Mouse (Mus musculus) bone marrow macrophage, adult 2 months (primary cell): ENCODE results near the gene Med11. TPM values are rescaled to one million over a fixed set of nuclear protein-coding genes. Genes with fewer than 3 reads are reported as not detected.

Source experiments
- H3K27ac ChIP-seq: 2 replicates; pipeline ENCODE4 v1.5.1; 2012; ENCODE audit warnings: low read depth, low read length; ENCODE audit not compliant: insufficient read depth
- H3K4me1 ChIP-seq: 2 replicates; pipeline ENCODE4 v1.6.1; 2012; ENCODE audit warnings: low read length; ENCODE audit not compliant: control insufficient read depth, insufficient read depth
- H3K4me3 ChIP-seq: 2 replicates; pipeline ENCODE4 v1.5.1; 2012; ENCODE audit warnings: mild to moderate bottlenecking, low read length, moderate library complexity; ENCODE audit not compliant: insufficient read depth
- CTCF ChIP-seq: IDR thresholded peaks from 2 replicates; pipeline ENCODE4 v1.5.1; 2012; ENCODE audit warnings: low read depth, mild to moderate bottlenecking, low read length, moderate library complexity
- POLR2A ChIP-seq: IDR thresholded peaks from 2 replicates; pipeline ENCODE4 v1.6.1; 2012; ENCODE audit warnings: mild to moderate bottlenecking, low read depth, low read length, borderline replicate concordance
- polyA plus RNA-seq: library from polyadenylated mRNA; stranded (reverse); fragments of >200 nt; gene quantifications from 2 replicates; pipeline ENCODE4 v1.2.4, GENCODE M21; 2012; ENCODE audit not compliant: missing spikeins, insufficient read depth, insufficient read length

Med11 gene
- polyA plus RNA-seq, 1 experiment, result 40.5 TPM

GRCm38 (mm10) chr11:70432048-70432894 lies 19.4 kb upstream of the Med11 start, which contains the start of gene Arrb2:
TSS of gene Arrb2 (plus strand) at chr11:70432635.
- peak within 1 kb of the TSS; percentile 92 for H3K27ac ChIP-seq
- peak within 1 kb of the TSS; percentile 70 for H3K4me3 ChIP-seq
- peak; percentile 50; the same call in 1 of the 2 replicates for TF ChIP-seq CTCF
- no peak for TF ChIP-seq POLR2A
- H3K4me1 ChIP-seq, result peaks cover 26% of the 10 kb centered on the region

DNA sequence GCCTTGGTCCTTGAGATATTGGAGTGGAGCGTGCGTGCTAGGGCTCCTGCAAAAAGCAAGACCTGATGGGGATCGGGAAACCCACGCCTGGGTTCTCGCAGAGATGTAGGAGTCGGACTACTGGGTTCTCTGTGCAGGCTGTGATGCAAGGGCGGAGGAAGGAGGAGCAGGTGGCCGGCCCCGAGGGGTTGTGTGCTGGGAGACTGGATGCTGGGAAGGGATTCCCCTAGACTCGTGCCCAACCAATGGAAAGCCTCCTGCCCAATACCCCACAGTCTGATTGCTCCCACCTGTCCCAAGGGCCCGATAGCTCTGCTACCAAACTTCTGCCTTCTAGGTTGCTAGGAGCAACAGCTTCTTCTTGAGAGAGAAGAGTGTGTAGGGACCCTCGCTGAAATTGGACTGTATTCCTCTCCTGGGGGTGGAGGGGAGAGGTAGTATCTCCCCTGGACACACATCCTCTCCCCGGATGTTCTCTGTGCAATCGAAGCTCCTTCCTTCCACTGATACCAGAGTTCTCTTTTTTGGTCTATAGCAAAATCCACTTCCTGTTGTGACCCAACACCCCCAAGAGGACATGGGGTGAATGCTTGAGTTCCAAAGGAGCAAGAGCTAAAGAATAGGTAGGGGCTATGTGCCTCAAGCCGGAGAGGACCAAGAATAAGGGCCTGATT lies 18.7 kb upstream of the Med11 start:
- TF ChIP-seq CTCF, result no peak
- TF ChIP-seq POLR2A, result no peak
- Histone ChIP-seq H3K4me1 (peaks cover 30% of the 10 kb centered on the region), H3K4me3 (peak overlapping the region; percentile 70), H3K27ac (peak overlapping the region; percentile 92)

GRCm38 (mm10) chr11:70433569-70433943 lies 18.2 kb upstream of the Med11 start:
- Histone ChIP-seq H3K4me1 (peaks cover 30% of the 10 kb centered on the region), H3K27ac (peak overlapping the region; percentile 92), H3K4me3 (peak overlapping the region; percentile 70)
- TF ChIP-seq POLR2A, result no peak

DNA sequence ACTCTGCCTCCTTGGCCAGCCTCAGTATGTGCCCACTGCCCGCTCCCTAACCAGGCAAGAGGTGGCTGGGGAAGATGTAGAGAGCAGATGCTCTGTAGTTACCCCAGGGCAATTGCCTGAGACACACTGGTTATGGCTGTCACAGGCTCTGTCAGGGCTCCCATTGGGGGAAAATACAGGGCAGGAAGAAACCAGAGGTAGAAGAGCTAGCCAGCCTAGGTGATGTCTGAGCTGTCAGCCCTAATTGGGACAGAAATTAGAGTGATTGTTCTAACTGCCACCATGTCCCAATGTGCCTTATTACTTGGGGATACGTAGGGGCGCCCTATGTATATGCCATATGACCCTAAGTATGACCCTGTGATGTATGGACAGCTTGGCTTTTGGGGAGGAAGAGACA lies 17.8 kb upstream of the Med11 start:
- H3K27ac ChIP-seq, result peak overlapping the region; percentile 92
- peaks cover 30% of the 10 kb centered on the region for H3K4me1 ChIP-seq
- peak overlapping the region; percentile 70 for H3K4me3 ChIP-seq
- TF ChIP-seq CTCF (no peak), POLR2A (no peak)

- Histone ChIP-seq H3K27ac (peak overlapping the region; percentile 92), H3K4me3 (peak overlapping the region; percentile 70), H3K4me1 (peaks cover 35% of the 10 kb centered on the region)
- TF ChIP-seq CTCF (0 out of 2 replicates have a peak, but pooled peaks have one; percentile 20), POLR2A (no peak)
These were observed 16.2 kb upstream of the Med11 start for GRCm38 (mm10) chr11:70435476-70435875.

DNA sequence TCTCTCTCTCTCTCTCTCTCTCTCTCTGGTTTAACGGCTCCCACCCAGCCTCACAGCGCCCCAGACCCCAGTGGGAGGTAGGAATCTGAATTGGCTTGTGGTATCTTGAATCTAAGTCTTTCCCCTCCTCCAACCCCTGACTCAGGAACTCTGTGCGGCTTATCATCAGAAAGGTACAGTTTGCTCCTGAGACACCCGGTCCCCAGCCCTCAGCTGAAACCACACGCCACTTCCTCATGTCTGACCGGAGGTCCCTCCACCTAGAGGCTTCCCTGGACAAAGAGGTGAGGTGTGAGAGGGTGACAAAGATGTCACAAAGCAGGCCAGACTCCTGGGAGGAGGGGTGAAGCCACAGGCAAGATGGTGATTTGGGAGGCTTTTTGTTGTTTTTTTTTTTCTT lies 14.3 kb upstream of the Med11 start:
- H3K4me1 ChIP-seq, result peaks cover 50% of the 10 kb centered on the region
- H3K4me3 ChIP-seq, result no peak overlapping the region
- 0 out of 2 replicates have a peak overlapping the region, but pooled peaks have one; percentile 4 for H3K27ac ChIP-seq
- TF ChIP-seq POLR2A (no peak), CTCF (no peak)

DNA sequence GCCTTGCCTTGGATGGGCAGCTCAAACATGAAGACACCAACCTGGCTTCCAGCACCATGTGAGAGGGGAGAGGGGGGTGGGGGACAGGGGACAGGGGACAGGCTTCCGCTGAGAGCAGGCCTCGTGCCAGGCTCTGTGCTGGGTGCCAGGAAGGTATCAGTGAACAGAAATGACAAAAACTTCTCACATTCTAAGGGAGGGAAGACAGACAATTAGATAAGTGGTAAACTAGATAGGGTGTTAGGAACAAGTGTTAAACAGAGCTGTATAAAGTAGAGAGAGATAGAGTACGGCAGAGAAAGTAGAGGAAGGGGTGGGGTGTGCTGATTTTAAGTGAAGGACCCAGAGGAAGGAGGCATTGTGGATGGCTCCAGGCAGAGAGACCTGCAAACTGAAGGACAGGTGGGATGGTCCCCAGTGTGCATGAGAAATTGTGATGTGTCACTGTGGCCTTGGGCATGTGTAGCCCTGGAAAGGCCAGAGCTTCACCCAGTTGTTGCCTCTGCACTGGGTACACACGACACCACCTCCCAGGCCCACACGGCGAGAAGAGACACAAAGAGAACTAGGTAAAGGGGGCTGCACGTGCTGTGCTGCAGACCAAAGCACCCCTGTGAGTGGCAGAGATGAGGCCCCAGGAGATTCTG lies 12.9 kb upstream of the Med11 start:
- Histone ChIP-seq H3K4me1 (peaks cover 50% of the 10 kb centered on the region), H3K4me3 (no peak overlapping the region), H3K27ac (no peak overlapping the region)
- TF ChIP-seq POLR2A (no peak), CTCF (no peak)

DNA sequence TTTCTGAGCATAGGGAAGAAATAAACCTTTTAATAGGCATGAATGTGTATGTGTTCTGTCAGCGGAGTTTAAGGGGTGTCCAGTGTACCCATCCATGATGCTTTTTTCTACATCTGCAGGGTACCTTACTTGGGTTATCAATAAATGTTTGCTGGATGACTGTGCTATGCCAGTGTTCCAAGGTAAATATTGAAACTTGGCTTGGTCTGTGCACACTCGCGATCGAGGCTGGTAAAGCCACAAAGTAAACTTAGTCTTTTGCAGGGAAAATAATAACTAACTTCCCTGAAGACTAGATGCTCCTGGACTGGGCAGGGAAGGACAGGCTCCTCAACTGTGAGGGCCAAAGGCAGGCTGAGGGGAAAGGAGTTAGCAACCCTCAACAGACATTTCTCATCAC lies 11.1 kb upstream of the Med11 start:
- H3K4me1 ChIP-seq, result peaks cover 52% of the 10 kb centered on the region
- TF ChIP-seq POLR2A, result no peak
- no peak for TF ChIP-seq CTCF
- no peak overlapping the region for H3K27ac ChIP-seq
- no peak overlapping the region for H3K4me3 ChIP-seq

DNA sequence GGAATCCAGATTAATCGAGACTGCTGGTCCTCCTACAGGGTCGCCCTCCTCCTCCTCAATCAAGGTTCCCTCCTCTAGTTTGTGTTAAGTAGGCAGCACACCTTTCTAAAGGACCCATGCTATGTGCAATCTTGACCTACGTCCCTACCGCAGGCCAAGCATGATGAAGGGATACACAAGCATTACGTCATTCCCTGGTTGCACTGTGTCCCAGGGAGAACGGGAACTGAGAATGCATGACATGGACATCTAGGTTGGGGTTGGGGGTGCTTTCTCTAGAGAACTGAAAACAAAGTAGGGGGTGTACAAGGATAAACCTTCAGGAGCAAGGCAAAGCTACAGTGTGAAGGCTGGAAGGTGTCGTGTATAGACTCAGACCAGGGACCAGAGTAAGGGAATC lies 9.8 kb upstream of the Med11 start:
- no peak overlapping the region for H3K4me3 ChIP-seq
- peak overlapping the region; percentile 6; the same call in 1 of the 2 replicates for H3K27ac ChIP-seq
- TF ChIP-seq POLR2A, result no peak
- no peak for TF ChIP-seq CTCF
- peaks cover 53% of the 10 kb centered on the region for H3K4me1 ChIP-seq

DNA sequence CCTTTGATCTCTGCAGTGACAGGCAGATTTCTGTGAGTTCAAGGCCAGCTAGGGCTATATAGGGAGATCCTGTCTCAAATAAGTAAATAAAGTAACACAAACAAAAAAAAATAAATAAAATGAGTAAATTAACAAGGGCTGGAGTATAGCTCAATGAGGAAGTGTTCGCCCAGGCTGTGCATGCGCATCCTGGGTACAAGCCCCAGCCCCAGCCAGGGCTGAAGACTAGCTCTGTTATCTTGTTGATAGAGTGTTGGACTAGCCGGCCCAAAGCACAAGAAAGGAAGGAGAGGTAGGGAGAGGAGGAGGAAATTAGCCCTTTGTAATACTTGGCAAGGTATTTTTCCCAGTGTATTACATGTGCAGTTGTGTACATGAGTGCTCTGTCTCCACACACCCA lies 7.8 kb upstream of the Med11 start:
- Histone ChIP-seq H3K27ac (no peak overlapping the region), H3K4me3 (no peak overlapping the region), H3K4me1 (peaks cover 59% of the 10 kb centered on the region)
- no peak for TF ChIP-seq POLR2A
- no peak for TF ChIP-seq CTCF
